Mouse (Mus musculus) adrenal gland, adult (tissue): ENCODE measurements at regions not wholly inside any gene's neighbourhood (a gene's known extent, or its start where the extent isn't known, plus 50 kb on each side); places are given as distances from the start of the nearest gene placed in this dataset.
"Not testable (repeated sequence)": the region's sequence is repeated elsewhere in the genome, so short reads cannot be mapped to it uniquely, and the experiment has no call there.

Experiments
- DNase-seq, 2 experiments: peaks; one replicate each; pipeline ENCODE4 v3.0.0; 2022 to 2023; ENCODE audit warnings: low spot score in 1 of 2; ENCODE audit not compliant: inconsistent age in 2 of 2

DNA sequence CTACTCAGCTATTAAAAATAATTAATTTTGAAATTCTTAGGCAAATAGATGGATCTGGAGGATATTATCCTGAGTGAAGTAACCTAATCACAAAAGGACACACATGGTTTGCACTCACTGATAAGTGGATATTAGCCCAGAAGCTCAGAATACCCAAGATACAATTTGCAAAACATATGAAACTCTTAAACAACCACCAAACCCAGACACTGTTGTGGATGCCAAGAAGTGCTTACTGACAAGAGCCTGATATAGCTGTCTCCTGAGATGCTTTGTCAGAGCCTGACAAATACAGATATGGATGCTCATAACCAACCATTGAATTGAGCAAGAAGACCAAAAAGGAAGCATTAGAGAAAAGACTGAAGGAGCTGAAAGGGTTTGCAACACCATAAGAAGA, 468.4 kb upstream of the Cdh12 start:
- not testable (repeated sequence) for DNase-seq

DNA sequence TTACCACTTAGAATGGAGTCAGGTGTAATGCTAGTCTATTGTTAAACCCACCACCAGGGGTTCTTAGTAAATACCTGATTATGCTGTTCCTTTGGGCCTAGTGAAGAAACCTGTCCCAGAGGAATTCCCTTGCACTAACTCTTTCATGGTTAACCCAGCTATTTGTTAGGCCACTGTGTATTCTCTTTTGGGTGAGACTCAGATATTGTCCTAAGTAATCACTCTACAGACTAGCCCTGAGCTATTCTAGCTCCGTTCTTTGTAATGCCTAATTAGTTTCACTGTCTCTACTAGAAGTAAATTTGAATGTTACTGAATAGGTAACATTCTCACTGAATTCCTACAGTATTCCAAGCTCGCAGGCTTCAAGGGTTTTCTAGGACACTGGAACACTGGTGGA, 464.1 kb upstream of the Cdh12 start:
- not testable (repeated sequence) for DNase-seq

DNA sequence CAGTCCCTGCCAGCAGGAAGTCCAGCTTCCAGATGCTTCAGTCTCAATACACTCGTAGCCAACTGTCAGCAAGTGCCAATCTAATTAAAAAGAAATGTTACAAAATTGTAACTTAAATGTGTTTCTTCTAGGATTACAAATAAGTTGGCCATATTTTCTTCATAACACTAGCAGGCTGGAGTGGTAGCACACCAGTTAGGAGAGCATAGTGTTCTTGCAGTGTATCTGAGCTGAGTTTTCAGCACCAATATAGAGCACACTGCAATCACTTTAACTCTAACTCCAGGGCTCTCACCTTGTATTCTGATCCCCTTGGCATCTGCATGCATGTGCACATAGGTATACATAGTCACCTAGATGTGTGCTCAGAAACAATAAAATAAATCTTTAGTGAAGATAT, 417.3 kb upstream of the Cdh12 start:
- DNase-seq, result no peak

DNA sequence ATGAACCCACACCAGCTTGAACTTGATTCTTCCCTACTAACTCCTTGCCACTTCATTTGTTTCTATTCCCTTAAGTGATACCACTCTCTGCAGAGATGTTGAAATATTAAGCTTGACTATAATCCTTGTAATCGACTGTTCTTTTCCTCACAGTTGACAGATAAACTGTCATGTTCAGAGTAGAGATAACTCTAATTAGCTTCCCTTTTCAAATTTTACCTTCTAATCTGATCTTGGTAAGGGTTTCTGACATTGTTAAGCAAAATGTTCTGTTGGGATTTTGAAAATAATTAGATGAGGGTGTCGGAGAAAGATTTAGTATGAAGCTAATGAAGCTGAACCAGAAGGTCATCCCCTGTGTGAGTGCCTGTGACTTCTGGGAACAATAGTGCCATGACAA, 414.7 kb upstream of the Cdh12 start:
- no peak for DNase-seq

DNA sequence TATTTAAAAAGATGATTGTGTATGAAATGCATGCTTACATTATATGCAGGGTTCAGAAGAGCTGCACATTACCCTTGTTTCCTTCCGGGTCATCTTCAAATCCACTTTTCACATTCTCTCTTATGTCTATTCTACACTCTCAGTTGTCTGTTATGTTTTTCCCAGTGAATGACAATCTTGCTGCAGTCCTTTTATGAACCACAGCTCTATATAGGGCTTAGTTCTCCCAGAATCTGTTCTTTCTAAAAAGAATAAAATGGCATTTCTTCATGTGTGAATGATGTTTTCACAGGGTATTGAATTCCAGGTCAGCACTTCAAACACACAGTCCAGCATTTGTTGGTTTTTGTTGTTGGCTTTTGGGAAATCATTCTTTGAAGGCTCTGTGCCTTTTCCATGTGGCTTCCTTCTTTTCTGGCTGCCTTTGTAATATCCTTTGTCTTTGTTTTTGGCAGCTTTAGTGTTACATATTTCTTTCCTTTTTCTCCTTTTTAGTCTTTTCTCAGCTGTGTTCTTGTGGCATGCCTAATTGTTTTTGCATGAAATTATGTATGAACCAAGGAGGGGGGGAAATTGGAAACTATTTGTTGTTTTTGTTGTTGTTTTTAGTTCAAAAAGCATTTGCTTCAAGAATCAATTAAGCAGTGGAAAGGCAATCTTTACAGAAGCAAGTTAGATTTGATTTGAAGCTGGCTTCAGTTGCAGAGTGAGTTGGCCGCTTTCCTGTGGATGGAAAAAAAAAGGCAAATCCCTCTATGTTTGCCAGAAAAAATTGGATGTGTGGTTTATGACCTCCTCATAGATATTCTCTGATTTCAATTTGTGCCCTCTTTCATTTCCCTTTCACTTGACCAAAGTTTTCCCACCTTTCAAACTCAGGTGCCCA, 410.3 kb upstream of the Cdh12 start:
- DNase-seq, result no peak

DNA sequence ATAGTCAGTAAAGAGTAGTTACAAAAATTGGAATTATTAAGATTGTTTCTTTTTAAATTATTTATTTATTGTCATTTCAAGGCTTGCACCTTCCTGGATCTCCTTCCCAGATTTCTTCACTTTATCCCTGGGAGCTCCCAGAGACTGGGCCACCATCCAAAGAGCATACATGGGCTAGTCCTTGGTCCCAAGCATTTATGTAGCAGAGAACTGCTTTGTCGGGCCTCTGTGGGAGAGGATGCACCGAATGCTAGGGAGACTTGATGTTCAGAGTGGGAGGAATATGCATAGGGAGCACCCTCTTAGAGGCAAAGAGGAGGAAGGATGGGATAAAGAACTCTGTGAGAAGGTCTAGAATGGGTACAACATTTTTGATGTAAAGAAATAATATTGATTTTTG, 409.0 kb upstream of the Cdh12 start:
- DNase-seq, result no peak

GRCm38 (mm10) chr15:20084958-20085357, 364.1 kb upstream of the Cdh12 start:
- peak in 1 of 2 experiments; percentile 4 for DNase-seq

DNA sequence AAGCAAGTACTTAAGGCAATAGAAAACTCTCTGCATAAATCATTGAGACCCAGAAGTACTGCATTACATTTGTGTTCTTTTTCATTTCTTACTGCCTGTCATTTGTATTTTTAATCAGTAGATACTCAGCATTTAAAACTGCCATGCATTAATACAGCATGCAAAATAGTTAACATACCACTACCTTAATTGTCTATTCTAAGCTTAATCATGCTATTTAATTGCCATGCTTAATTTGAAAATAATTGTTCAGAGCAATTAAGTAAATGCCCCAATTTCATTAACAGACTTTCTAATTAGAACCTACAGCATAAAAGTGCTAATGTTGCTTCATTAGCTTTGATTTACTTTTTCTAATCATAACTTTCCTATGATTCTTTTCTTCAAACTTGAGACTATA, 359.3 kb upstream of the Cdh12 start:
- DNase-seq, result peak in 1 of 2 experiments; percentile 1

DNA sequence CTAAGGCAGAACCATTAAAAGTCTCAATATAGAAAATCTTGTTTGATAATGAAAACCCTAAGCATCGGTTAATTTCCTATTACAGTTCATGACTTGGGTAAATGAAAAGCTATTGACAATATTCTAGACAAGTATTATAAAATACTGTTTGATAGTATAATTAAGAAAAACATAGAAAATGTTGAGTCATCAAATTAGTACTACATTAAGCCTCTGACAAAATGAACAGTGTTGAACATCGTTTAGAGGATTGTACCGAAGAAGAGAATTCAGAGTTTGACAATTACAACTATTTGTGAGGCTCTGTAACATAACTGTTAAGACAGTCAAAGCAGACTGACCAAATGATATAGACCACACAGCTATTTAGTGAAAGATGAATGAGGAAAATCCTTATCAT, 358.5 kb upstream of the Cdh12 start:
- DNase-seq, result peak in 1 of 2 experiments; percentile 2

- DNase-seq, result no peak
Observed at GRCm38 (mm10) chr15:20095764-20096163, 353.3 kb upstream of the Cdh12 start.

DNA sequence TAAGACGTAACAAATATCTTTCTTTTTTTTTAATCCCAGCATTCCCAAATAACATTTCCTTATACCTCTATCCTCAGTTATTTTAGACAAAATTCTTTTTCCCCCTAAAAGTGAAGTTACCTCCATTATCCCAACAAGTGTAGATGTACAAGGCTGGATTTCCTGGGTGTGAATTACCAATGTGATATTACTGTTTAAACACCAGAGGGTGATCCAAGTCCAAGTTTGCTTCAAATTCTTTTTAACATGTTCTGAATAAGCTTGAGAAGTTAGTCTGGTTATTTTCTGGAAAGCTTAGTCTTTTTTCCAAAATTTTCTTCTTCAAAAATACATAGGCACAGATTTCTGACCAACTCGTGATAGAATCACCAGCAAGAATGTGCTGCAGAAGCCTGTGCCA, 329.5 kb upstream of the Cdh12 start:
- DNase-seq, result no peak

DNA sequence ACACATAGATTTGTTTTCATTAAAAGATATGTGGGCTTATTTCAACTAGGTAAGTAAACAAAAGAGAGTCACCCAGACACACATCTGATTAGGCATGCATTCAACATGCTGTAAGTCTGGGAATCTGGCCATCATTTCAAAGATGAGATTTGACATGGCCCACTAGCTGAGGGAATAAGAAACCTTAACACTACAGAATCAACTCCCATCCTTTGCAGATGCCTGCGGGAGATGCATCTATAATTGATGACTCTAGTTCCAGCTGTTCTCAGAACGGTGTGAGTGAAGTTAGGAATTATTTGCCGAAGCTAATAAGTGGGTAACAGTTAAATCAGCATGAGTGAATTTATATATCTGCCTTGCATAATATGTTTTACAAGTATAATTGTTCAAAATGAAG, 325.5 kb upstream of the Cdh12 start:
- DNase-seq, result no peak

GRCm38 (mm10) chr15:20135893-20136570, 313.0 kb upstream of the Cdh12 start:
- DNase-seq, result no peak

- DNase-seq, result no peak
Observed at GRCm38 (mm10) chr15:20151910-20152309, 297.2 kb upstream of the Cdh12 start.
